Mouse (Mus musculus) cerebellum, postnatal 4 days (tissue): ENCODE data around the gene Aplp1.

Experiments
- DNase-seq, 2 experiments: peaks; one replicate each; pipeline ENCODE4 v3.0.0; 2022; ENCODE audit warnings: low spot score in 2 of 2, mixed read lengths in 1 of 2

Aplp1 gene

GRCm38 (mm10) chr7:30411023-30411422, 34.3 kb downstream of the Aplp1 start:
- no peak for DNase-seq

GRCm38 (mm10) chr7:30409789-30410188, 35.5 kb downstream of the Aplp1 start:
- DNase-seq = no peak

GRCm38 (mm10) chr7:30408639-30409038, 36.7 kb downstream of the Aplp1 start:
- DNase-seq = no peak

DNA sequence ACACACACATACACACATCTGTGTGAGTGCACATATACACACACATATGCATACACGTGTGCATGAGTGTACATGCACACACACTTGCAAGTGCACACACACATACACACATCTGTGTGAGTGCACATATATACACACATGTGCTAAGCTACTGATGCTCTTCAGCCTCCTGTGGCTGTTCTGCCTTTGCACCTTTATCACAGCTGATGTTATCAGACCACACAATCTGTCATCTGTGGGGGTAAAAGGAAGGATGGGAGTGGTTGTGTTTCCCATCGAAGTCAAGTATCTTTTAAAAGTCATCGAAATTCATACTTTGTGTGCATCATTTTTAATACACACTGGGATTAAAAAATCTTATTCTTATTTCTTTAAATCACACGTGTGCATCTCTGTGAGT, 43.0 kb downstream of the Aplp1 start:
- DNase-seq = no peak

DNA sequence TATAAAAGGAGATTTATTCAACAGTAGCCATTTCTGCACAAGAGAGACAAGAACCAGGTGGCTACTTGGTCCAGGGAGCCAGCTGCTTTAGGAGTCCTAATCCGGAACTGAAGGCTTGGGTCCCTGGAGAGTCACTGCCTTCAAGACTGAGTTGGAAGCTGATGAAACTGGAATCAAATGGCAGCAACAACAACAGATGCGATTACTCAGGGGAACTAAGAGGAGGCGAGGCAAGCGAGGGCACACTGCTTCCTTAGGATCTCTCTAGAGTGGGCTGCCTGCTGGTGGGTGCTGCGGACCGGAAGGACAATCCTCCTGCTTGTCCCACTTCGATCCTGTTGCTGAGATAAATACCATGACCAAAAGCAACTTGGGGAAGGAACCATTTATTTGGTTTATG, 45.7 kb downstream of the Aplp1 start:
- no peak for DNase-seq

DNA sequence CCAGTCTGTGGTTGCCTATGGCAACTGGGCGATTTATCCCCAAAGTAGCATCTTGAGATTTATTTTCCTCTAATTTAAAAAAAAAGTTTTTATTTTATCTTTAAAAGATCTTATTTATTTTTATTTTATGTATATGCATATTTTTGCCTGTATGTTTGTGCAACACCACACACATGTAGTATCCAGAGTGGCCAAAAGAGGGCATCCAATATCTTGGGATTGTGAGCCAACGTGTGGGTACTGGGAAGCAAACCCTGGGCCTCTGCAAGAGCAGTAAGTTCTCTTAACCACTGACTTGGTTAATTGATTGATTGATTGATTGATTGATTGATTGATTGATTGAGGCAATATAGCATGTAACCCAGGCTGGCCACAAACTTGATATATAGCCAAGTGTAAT, 50.5 kb downstream of the Aplp1 start:
- no peak for DNase-seq

GRCm38 (mm10) chr7:30394379-30394778, 51.0 kb downstream of the Aplp1 start:
- DNase-seq = no peak

GRCm38 (mm10) chr7:30393631-30394030, 51.7 kb downstream of the Aplp1 start:
- no peak for DNase-seq

- DNase-seq = no peak
These were observed 52.4 kb downstream of the Aplp1 start for GRCm38 (mm10) chr7:30392746-30393520.
